8 mouse cellular contexts compared by ENCODE assay signal in the genomic region with DNA sequence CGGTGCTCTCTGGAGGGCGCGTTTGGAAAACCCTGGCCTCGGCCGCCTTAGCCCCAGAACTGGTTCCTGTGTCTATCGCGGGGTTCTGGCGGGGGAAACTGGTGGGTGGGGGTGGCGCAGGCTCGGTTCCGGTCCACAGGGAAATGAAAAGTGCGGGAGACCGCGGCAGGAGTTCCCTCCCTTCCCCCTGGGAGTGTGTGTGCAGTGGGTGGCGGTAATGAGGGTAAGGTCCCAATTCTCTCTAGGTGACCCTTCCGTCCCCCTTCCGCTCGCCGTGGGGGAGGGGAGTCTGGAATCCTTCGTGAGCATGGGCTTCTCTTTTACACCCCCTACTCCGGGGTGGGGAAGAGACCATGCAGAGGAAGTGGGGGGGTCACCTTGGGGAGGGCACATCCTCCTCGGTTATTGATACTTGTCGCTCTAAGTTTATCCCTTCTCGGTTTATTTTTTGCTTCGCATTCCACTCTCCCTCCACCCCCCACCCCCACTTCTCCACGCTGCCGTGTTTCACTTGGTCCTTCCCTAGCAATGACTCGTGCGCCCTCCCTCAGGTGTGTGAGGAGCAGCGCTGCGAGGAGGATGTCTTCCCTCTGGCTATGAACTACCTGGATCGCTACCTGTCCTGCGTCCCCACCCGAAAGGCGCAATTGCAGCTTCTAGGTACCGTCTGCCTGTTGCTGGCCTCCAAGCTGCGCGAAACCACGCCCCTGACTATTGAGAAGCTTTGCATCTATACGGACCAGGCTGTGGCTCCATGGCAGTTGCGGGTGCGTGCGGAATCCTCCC. TPM values are rescaled to one million over a fixed set of nuclear protein-coding genes. Genes with fewer than 3 reads are reported as not detected.
DNase-seq lines count a peak whose midpoint lies in the region; ATAC-seq lines count a peak whose summit lies in the region.

No protein-coding gene starts in this region.

- H3K9me3 ChIP-seq in forebrain, embryonic 12.5 days: no peaks in the 10 kb centered on the region
- H3K9me3 ChIP-seq in hindbrain, embryonic 16.5 days (ENCODE audit: control insufficient read depth, low read length): no peaks in the 10 kb centered on the region
- H3K9me3 ChIP-seq in liver, embryonic 11.5 days (ENCODE audit: control insufficient read depth, low read length): no peaks in the 10 kb centered on the region
- H3K9me3 ChIP-seq in neural tube, embryonic 13.5 days: no peaks in the 10 kb centered on the region

- H3K4me3 ChIP-seq in forebrain, embryonic 12.5 days (replicated peaks): peak overlapping the region; percentile 77
- H3K4me3 ChIP-seq in hindbrain, embryonic 16.5 days (ENCODE audit: low read length): peak overlapping the region; percentile 80
- peak overlapping the region; percentile 87 for H3K4me3 ChIP-seq in liver, embryonic 11.5 days (ENCODE audit: low read depth, low read length)
- peak overlapping the region; percentile 76 for H3K4me3 ChIP-seq in neural tube, embryonic 13.5 days

- no peak for ATAC-seq in forebrain, embryonic 12.5 days (ENCODE audit: low FRiP score)
- no peak for ATAC-seq in hindbrain, embryonic 16.5 days
- no peak for ATAC-seq in liver, embryonic 11.5 days (replicated peaks; ENCODE audit: low FRiP score)
- ATAC-seq in neural tube, embryonic 13.5 days (ENCODE audit: low read depth): no peak
- no peak for ATAC-seq in monocyte, adult 5-6 weeks (replicated peaks; ENCODE audit: insufficient number of reproducible peaks, low FRiP score, low TSS enrichment, poor library complexity, severe bottlenecking)

- DNase-seq in heart, adult 11 months: peak; percentile 98
- DNase-seq in heart, adult 8-10 months (ENCODE audit: low spot score): no peak
- DNase-seq in adrenal gland, adult 8-10 months: peak; percentile 54
- DNase-seq in liver, embryonic 11.5 days (ENCODE audit: low spot score): peak; percentile 61

- H3K4me2 ChIP-seq in forebrain, embryonic 12.5 days: peak overlapping the region; percentile 93
- H3K4me2 ChIP-seq in hindbrain, embryonic 16.5 days (ENCODE audit: low read length): peak overlapping the region; percentile 95
- peak overlapping the region; percentile 95 for H3K4me2 ChIP-seq in liver, embryonic 11.5 days
- H3K4me2 ChIP-seq in neural tube, embryonic 13.5 days: peak overlapping the region; percentile 96

- H3K27me3 ChIP-seq in forebrain, embryonic 12.5 days: no peaks in the 10 kb centered on the region
- no peaks in the 10 kb centered on the region; the same call in 1 of the 2 replicates for H3K27me3 ChIP-seq in hindbrain, embryonic 16.5 days (replicated peaks; ENCODE audit: control insufficient read depth, insufficient read depth, low read length)
- no peaks in the 10 kb centered on the region for H3K27me3 ChIP-seq in liver, embryonic 11.5 days (replicated peaks; ENCODE audit: control insufficient read depth, insufficient read depth, low read length)
- no peaks in the 10 kb centered on the region; the same call in 1 of the 2 replicates for H3K27me3 ChIP-seq in neural tube, embryonic 13.5 days

- under 1% methylated on average over 41 of the region's 43 CpGs for WGBS in forebrain, embryonic 12.5 days
- under 1% methylated on average over 43 of the region's 43 CpGs for WGBS in hindbrain, embryonic 16.5 days
- under 1% methylated on average over 43 of the region's 43 CpGs for WGBS in liver, embryonic 11.5 days
- under 1% methylated on average over 43 of the region's 43 CpGs for WGBS in neural tube, embryonic 13.5 days

- H3K27ac ChIP-seq in forebrain, embryonic 12.5 days: peak overlapping the region; percentile 96
- H3K27ac ChIP-seq in hindbrain, embryonic 16.5 days (ENCODE audit: low read depth, low read length): peak overlapping the region; percentile 81
- H3K27ac ChIP-seq in liver, embryonic 11.5 days (ENCODE audit: low read depth, low read length): peak overlapping the region; percentile 99
- H3K27ac ChIP-seq in neural tube, embryonic 13.5 days (replicated peaks): peak overlapping the region; percentile 87

- peak overlapping the region; percentile 84 for H3K9ac ChIP-seq in forebrain, embryonic 12.5 days
- H3K9ac ChIP-seq in hindbrain, embryonic 16.5 days (ENCODE audit: low read depth, low read length): peak overlapping the region; percentile 77
- H3K9ac ChIP-seq in liver, embryonic 11.5 days (ENCODE audit: low read depth, low read length): peak overlapping the region; percentile 96
- peak overlapping the region; percentile 81 for H3K9ac ChIP-seq in neural tube, embryonic 13.5 days

- H3K36me3 ChIP-seq in forebrain, embryonic 12.5 days (replicated peaks): peaks cover 13% of the 10 kb centered on the region
- H3K36me3 ChIP-seq in hindbrain, embryonic 16.5 days (ENCODE audit: control insufficient read depth, insufficient read depth, low read length): no peaks in the 10 kb centered on the region; the same call in 1 of the 2 replicates
- peaks cover 24% of the 10 kb centered on the region for H3K36me3 ChIP-seq in liver, embryonic 11.5 days (ENCODE audit: control insufficient read depth, insufficient read depth, low read length)
- H3K36me3 ChIP-seq in neural tube, embryonic 13.5 days: peaks cover 11% of the 10 kb centered on the region

- H3K4me1 ChIP-seq in forebrain, embryonic 12.5 days: peaks cover 49% of the 10 kb centered on the region
- peaks cover 23% of the 10 kb centered on the region for H3K4me1 ChIP-seq in hindbrain, embryonic 16.5 days (ENCODE audit: control insufficient read depth, insufficient read depth, low read depth, low read length)
- H3K4me1 ChIP-seq in liver, embryonic 11.5 days (replicated peaks; ENCODE audit: control insufficient read depth, insufficient read depth, low read length): peaks cover 56% of the 10 kb centered on the region
- H3K4me1 ChIP-seq in neural tube, embryonic 13.5 days (replicated peaks): peaks cover 48% of the 10 kb centered on the region

RNA-seq across cellular contexts. Expression of a gene that starts 16.9 kb away (rescaled TPM):
- total RNA-seq in heart, adult 8-10 months (2022): 10 to 100 TPM; 14.2 to 16.9 (median 15.9) TPM
- 10 to 100 TPM; 17.0 to 18.6 (median 17.9) TPM for total RNA-seq in adrenal gland, adult 8-10 months (2022)
- 32.7 and 33.7 TPM in 2 replicates for polyA plus RNA-seq in forebrain, embryonic 12.5 days (2016; fragmentation: Nextera tagmentation; extraction: Ambion mirVana)
- 35.5 and 37.8 TPM in 2 replicates for polyA plus RNA-seq in hindbrain, embryonic 16.5 days (2015; fragmentation: Nextera tagmentation; extraction: Ambion mirVana)
- 43.1 and 45.9 TPM in 2 replicates for polyA plus RNA-seq in liver, embryonic 11.5 days (2014; fragmentation: Nextera tagmentation; extraction: Ambion mirVana)
- 32.9 and 33.2 TPM in 2 replicates for polyA plus RNA-seq in neural tube, embryonic 13.5 days (2015; fragmentation: Nextera tagmentation; extraction: Ambion mirVana)
- 6.1 to 11.2 TPM (median 8.2 TPM) in 3 replicates for total RNA-seq in monocyte, adult 5-6 weeks (2017)

RNA-seq across cellular contexts. Expression of a gene that starts 17.0 kb away (rescaled TPM):
- 10 to 100 TPM; 15.7 to 19.9 (median 18.1) TPM for total RNA-seq in heart, adult 8-10 months (2022)
- 10 to 100 TPM; 42.6 to 53.7 (median 48.3) TPM for total RNA-seq in adrenal gland, adult 8-10 months (2022)
- 38.5 and 41.5 TPM in 2 replicates for polyA plus RNA-seq in forebrain, embryonic 12.5 days (2016; fragmentation: Nextera tagmentation; extraction: Ambion mirVana)
- polyA plus RNA-seq in hindbrain, embryonic 16.5 days (2015; fragmentation: Nextera tagmentation; extraction: Ambion mirVana): 43.7 and 45.3 TPM in 2 replicates
- polyA plus RNA-seq in liver, embryonic 11.5 days (2014; fragmentation: Nextera tagmentation; extraction: Ambion mirVana): 48.9 and 53.3 TPM in 2 replicates
- 38.9 and 39.7 TPM in 2 replicates for polyA plus RNA-seq in neural tube, embryonic 13.5 days (2015; fragmentation: Nextera tagmentation; extraction: Ambion mirVana)
- total RNA-seq in monocyte, adult 5-6 weeks (2017): 34.9 to 75.1 TPM (median 57.2 TPM) in 3 replicates

RNA-seq across cellular contexts. Expression of a gene that starts 17.0 kb away (rescaled TPM):
- 1 to 10 TPM in 3 of 4 experiments, under 1 TPM in 1; 0.35 to 5.1 (median 2.0) TPM for total RNA-seq in heart, adult 8-10 months (2022)
- 1 to 10 TPM; 3.5 to 6.0 (median 5.1) TPM for total RNA-seq in adrenal gland, adult 8-10 months (2022)
- 1.6 and 2.7 TPM in 2 replicates for polyA plus RNA-seq in forebrain, embryonic 12.5 days (2016; fragmentation: Nextera tagmentation; extraction: Ambion mirVana)
- polyA plus RNA-seq in hindbrain, embryonic 16.5 days (2015; fragmentation: Nextera tagmentation; extraction: Ambion mirVana): 1.7 and 1.9 TPM in 2 replicates
- polyA plus RNA-seq in liver, embryonic 11.5 days (2014; fragmentation: Nextera tagmentation; extraction: Ambion mirVana): 1.5 and 2.5 TPM in 2 replicates
- 2.4 and 3.0 TPM in 2 replicates for polyA plus RNA-seq in neural tube, embryonic 13.5 days (2015; fragmentation: Nextera tagmentation; extraction: Ambion mirVana)
- 0.21 to 4.1 TPM (median 3.4 TPM) in 3 replicates for total RNA-seq in monocyte, adult 5-6 weeks (2017)

RNA-seq across cellular contexts. Expression of a gene that starts 36.1 kb away (rescaled TPM):
- total RNA-seq in heart, adult 8-10 months (2022): 1 to 10 TPM; 3.4 to 4.6 (median 3.7) TPM
- total RNA-seq in adrenal gland, adult 8-10 months (2022): 10 to 100 TPM in 1 of 4 experiments, 1 to 10 TPM in 3; 4.1 to 11.1 (median 6.8) TPM
- 11.1 and 12.2 TPM in 2 replicates for polyA plus RNA-seq in forebrain, embryonic 12.5 days (2016; fragmentation: Nextera tagmentation; extraction: Ambion mirVana)
- polyA plus RNA-seq in hindbrain, embryonic 16.5 days (2015; fragmentation: Nextera tagmentation; extraction: Ambion mirVana): 5.2 TPM in 2 replicates
- 4.1 and 4.8 TPM in 2 replicates for polyA plus RNA-seq in liver, embryonic 11.5 days (2014; fragmentation: Nextera tagmentation; extraction: Ambion mirVana)
- polyA plus RNA-seq in neural tube, embryonic 13.5 days (2015; fragmentation: Nextera tagmentation; extraction: Ambion mirVana): 8.2 and 10.6 TPM in 2 replicates
- total RNA-seq in monocyte, adult 5-6 weeks (2017): 2.6 to 3.9 TPM (median 3.0 TPM) in 3 replicates
